Mouse (Mus musculus) liver, postnatal 0 days (tissue): ENCODE results near the gene Olfr317.

Source experiments
- CTCF ChIP-seq: sonication (generic); IDR thresholded peaks from 2 replicates; pipeline ENCODE4 v1.5.1; 2016; ENCODE audit warnings: antibody characterized with exemption, low read depth
- EP300 ChIP-seq: IDR thresholded peaks from 2 replicates; pipeline ENCODE4 v1.6.1; 2016; ENCODE audit warnings: antibody characterized with exemption, low read depth, mild to moderate bottlenecking

DNA sequence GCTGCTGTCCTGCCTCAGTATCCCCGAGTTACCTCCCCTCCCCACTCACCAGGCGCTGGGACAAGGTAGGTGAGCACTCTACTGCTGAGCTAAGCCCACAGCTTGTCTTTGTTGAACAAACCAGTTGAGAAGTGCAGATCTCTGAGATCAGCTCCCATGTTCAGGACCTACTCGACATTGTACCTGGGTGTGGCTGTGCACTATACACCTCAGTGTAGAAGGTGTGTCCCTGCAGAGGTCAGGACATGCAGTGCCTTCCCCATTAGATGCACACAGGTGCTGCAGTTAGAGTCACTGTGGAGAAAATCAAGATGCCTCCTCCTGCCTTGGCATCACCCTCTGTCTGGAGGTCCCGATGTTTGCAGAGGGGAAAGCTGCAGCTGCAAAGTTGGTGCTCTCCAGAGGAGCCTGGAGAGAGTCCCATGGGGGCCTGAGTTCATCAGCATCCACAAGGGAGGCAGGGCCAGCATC, at the start of gene Olfr317:
- no peak for TF ChIP-seq CTCF
- no peak for TF ChIP-seq EP300
